Mouse (Mus musculus) inflammation-experienced regulatory T-cells, adult 6 months (primary cell): ENCODE measurements around the gene Map3k4. TPM values are rescaled to one million over a fixed set of nuclear protein-coding genes. Genes with fewer than 3 reads are reported as not detected.

Experiments
- ATAC-seq: one replicate; pipeline ENCODE4 v1.8.0; 2017
- polyA plus RNA-seq, 3 experiments: library from polyadenylated mRNA; unstranded; fragments of 100-300 nt; shearing (Covaris generic); gene quantifications; one replicate each; pipeline ENCODE4 v1.2.1; 2017

Map3k4 gene
- polyA plus RNA-seq, 3 experiments from 2014 or later = 10.6 to 11.7 (median 10.8) TPM

- no peak for ATAC-seq
Measured at GRCm38 (mm10) chr17:12223682-12224081, 94.9 kb downstream of the Map3k4 start.

DNA sequence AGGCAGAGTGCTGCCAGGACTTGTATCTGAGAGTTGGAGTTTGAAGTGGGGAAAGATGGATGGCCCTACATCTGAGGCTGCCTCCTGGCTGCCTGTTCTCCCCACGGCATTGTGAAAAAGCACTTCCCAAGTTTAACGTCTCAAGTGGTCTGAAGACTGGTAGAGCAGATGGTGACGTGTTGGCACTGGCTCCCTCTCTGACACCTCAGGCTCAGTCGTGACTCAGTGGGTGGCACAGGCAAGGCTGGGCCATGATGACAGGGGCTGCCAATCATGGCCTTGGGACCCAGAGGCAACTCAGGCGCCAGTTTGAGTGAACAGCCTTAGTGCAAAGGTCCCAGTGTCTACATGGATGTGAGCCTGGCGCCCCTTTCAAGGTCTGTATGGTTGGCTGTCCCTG lies 96.7 kb downstream of the Map3k4 start:
- no peak for ATAC-seq

- ATAC-seq = no peak
Measured at GRCm38 (mm10) chr17:12216224-12216623, 102.4 kb downstream of the Map3k4 start.

- no peak for ATAC-seq
Measured at GRCm38 (mm10) chr17:12213430-12213829, 105.2 kb downstream of the Map3k4 start.

- ATAC-seq = no peak
Measured at GRCm38 (mm10) chr17:12212341-12212740, 106.3 kb downstream of the Map3k4 start.

DNA sequence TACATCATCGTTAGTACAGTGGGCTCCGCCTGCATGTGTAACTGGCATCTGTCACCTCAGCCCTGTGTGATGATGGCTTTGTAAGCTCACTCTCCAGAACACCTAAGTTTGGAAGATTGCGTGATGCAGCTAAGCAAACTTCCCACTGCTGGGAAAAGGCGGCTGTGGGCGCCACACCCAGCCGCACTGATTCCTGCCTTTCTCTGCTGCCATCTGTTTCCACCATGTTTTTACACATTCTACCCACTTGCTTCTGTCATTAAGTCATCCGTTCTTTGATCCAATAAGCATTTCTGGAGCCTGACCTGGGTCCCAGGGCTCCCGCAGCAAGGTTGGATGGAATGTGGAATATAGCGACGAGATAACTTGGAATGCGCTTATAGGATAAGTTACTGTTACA lies 106.7 kb downstream of the Map3k4 start:
- no peak for ATAC-seq

GRCm38 (mm10) chr17:12210544-12211132 lies 108.0 kb downstream of the Map3k4 start:
- ATAC-seq = peak; percentile 48

GRCm38 (mm10) chr17:12209481-12209880 lies 109.1 kb downstream of the Map3k4 start:
- ATAC-seq = no peak

GRCm38 (mm10) chr17:12207022-12207548 lies 111.5 kb downstream of the Map3k4 start:
- ATAC-seq = no peak

- no peak for ATAC-seq
Measured at GRCm38 (mm10) chr17:12206248-12206647, 112.3 kb downstream of the Map3k4 start.

DNA sequence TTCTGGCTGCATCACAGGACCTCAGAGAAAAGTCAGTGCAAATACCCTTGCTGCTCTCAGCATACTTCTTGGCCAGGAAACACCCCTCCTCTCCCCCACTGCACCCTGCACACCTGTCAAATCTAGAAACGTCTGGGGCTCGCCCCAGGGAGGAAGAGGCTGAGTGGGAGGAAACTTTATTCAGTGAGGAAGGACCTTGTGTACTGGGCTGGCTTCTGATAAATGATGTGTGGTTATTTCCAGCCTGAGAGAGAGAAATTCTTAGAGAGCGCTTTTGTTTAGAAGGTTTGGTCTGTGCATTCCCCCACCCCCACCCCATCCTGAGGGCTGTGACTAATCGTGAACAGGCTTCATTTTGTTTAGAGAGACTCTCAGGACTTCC lies 112.9 kb downstream of the Map3k4 start:
- ATAC-seq = peak; percentile 92

DNA sequence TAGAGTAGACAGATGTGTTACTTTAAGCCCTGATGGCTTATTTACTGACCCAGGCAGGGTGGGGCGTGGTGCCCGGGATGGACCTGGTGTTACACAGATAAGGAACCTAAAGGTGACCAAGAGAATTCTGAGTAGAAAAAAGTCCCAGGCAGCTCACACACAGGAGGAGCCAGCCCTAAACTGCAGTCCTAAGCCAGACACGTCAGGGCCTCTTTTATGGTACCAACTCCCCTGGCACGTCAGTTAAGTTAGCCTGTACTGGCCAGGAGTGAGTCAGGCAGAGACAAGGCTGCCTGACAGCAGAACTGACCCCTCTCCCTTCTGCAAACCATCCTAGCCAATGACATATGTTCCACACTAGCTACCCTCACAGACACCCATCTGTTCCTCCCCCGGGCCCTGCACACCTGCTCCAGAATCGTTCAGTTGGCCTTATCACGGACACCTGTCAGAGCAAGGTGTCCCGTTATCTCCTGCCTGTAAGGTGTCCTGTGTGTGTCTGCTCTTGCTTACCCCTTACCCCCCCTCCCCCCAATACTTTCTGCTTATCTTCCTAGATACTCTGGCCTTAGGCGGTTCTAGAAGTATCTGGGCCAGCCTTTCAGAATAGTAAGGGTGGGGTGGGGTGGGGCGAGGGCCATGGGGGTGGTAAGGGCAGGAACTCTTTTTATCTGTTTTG lies 113.4 kb downstream of the Map3k4 start:
- no peak for ATAC-seq

- no peak for ATAC-seq
Measured at GRCm38 (mm10) chr17:12204689-12205014, 113.9 kb downstream of the Map3k4 start.

DNA sequence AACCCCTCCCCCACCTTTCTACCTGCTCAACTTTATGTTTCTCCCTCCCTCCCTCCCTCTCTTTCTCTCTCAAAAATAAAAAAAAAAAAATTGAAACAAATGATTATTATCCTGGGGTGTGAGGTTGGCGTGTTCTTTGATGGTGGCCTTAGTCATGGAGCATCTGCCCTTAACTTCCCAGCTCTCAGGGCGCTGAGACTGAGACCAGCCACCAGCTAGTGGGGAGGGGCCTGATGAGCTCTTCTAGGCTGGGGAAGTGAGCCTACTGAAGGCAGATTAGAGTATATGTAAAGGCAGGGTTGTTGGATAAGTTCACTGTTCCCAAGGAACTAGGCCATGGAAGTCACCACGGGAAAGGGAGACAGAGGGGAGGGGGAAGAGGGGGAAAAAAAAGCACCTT lies 114.3 kb downstream of the Map3k4 start:
- no peak for ATAC-seq

- ATAC-seq = no peak
Measured at GRCm38 (mm10) chr17:12203414-12203897, 115.1 kb downstream of the Map3k4 start.

- ATAC-seq = no peak
Measured at GRCm38 (mm10) chr17:12201086-12201485, 117.5 kb downstream of the Map3k4 start.

GRCm38 (mm10) chr17:12199933-12200332 lies 118.7 kb downstream of the Map3k4 start:
- no peak for ATAC-seq

DNA sequence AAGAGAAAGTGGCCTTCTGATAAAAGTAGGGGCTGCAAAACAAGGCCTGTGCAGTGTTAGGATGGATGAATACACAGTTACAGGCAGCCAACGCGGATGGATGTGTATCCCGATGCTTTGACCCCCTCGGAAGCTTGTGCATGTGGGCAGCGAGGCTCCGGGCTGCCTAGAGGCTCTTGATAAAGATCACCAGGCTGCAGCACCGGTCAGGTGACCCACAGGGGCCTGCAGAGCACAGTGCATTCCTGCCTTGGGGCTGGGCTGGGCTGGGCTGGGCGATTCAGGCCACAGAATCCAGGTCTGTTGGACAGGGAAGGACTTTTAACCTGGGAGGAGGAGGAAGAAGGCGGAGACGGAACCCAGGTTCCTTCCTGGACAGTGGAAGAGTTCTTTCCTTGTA lies 123.0 kb downstream of the Map3k4 start:
- ATAC-seq = no peak

DNA sequence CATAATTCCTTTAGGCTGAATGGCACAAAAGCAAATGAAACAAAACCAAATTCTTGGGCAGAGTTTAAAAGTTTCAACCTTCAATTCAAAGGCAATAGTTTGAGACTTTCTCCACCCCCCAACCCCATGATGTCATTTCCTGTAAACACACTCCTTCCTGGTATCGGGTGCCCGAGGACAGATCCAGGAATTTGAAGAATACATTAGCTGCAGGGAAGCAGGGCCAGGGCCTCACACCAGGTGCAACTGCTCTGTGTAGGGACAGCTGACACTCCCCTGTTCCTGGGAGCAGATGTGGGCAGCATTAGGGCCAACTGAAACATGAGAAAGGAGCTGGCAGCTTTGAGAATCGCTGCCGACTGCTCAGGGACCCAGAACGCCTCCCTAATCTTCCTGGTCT lies 123.5 kb downstream of the Map3k4 start:
- peak; percentile 58 for ATAC-seq

GRCm38 (mm10) chr17:12187782-12188181 lies 130.8 kb downstream of the Map3k4 start:
- ATAC-seq = no peak

- ATAC-seq = no peak
Measured at GRCm38 (mm10) chr17:12186341-12186740, 132.3 kb downstream of the Map3k4 start.

DNA sequence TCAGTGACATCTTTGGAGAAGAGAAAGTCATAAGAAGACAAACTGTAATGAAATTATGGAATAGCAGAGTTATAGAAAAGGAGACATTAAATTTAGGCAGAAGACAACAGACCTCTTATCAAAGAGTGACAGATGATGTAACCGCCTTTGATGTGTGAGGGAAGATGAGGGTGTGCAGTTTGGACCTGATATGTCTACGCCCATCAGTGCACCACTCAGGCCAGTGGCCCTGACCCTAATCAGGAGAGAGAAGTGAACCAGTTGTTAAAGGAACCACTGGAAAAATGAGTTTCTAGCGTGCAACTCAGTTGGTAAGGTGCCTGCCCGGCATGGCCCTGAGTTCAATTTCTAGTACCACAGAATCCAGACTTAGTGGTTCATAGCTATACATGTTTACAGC lies 132.7 kb downstream of the Map3k4 start:
- no peak for ATAC-seq

GRCm38 (mm10) chr17:12184283-12184682 lies 134.3 kb downstream of the Map3k4 start:
- no peak for ATAC-seq

GRCm38 (mm10) chr17:12182702-12183485 lies 135.7 kb downstream of the Map3k4 start:
- ATAC-seq = no peak
